Mouse (Mus musculus) neural tube, embryonic 10.5 days (tissue): ENCODE results near the gene Ivns1abp.
"Not testable (repeated sequence)": the region's sequence is repeated elsewhere in the genome, so short reads cannot be mapped to it uniquely, and the experiment has no call there.

Experiments used
- DNase-seq: peaks from one replicate; pipeline ENCODE4 v3.0.0-alpha.2; 2017; ENCODE audit warnings: low spot score; ENCODE audit errors: extremely low spot score

Ivns1abp gene

GRCm38 (mm10) chr1:151341321-151342044, 2.8 kb upstream of the Ivns1abp start:
- no peak for DNase-seq

- DNase-seq: no peak
Measured at GRCm38 (mm10) chr1:151342311-151342710, 2.0 kb upstream of the Ivns1abp start.

- DNase-seq: no peak
Measured at GRCm38 (mm10) chr1:151342968-151343367, 1.3 kb upstream of the Ivns1abp start.

- DNase-seq: peak; percentile 35
Measured at GRCm38 (mm10) chr1:151343571-151344282, 550 bp upstream of the Ivns1abp start.

- DNase-seq: peak; percentile 92
Measured at GRCm38 (mm10) chr1:151345109-151345862, 1.0 kb downstream of the Ivns1abp start.

- DNase-seq: no peak
Measured at GRCm38 (mm10) chr1:151345863-151346195, 1.6 kb downstream of the Ivns1abp start.

GRCm38 (mm10) chr1:151346681-151347127, 2.4 kb downstream of the Ivns1abp start:
- no peak for DNase-seq

- not testable (repeated sequence) for DNase-seq
Measured at GRCm38 (mm10) chr1:151348293-151348692, 4.0 kb downstream of the Ivns1abp start.

GRCm38 (mm10) chr1:151352911-151353310, 8.6 kb downstream of the Ivns1abp start:
- no peak for DNase-seq

- no peak for DNase-seq
Measured at GRCm38 (mm10) chr1:151355994-151356393, 11.7 kb downstream of the Ivns1abp start.

GRCm38 (mm10) chr1:151359374-151359773, 15.1 kb downstream of the Ivns1abp start:
- DNase-seq: no peak

- no peak for DNase-seq
Measured at GRCm38 (mm10) chr1:151366944-151367605, 22.8 kb downstream of the Ivns1abp start.

- DNase-seq: no peak
Measured at GRCm38 (mm10) chr1:151367721-151368324, 23.5 kb downstream of the Ivns1abp start.

- DNase-seq: no peak
Measured at GRCm38 (mm10) chr1:151368444-151368843, 24.2 kb downstream of the Ivns1abp start.

- DNase-seq: no peak
Measured at GRCm38 (mm10) chr1:151370573-151370972, 26.3 kb downstream of the Ivns1abp start.

- no peak for DNase-seq
Measured at GRCm38 (mm10) chr1:151371543-151371942, 27.3 kb downstream of the Ivns1abp start.

- no peak for DNase-seq
Measured at GRCm38 (mm10) chr1:151372823-151373222, 28.5 kb downstream of the Ivns1abp start.

- no peak for DNase-seq
Measured at GRCm38 (mm10) chr1:151377353-151377752, 33.1 kb downstream of the Ivns1abp start.

GRCm38 (mm10) chr1:151390029-151390428, 45.8 kb downstream of the Ivns1abp start:
- no peak for DNase-seq

GRCm38 (mm10) chr1:151409827-151410226, 65.5 kb downstream of the Ivns1abp start:
- no peak for DNase-seq
